Mouse (Mus musculus) midbrain, postnatal 0 days (tissue): ENCODE results near the gene Uhrf1bp1. TPM values are rescaled to one million over a fixed set of nuclear protein-coding genes. Genes with fewer than 3 reads are reported as not detected.

ENCODE experiments used
- ATAC-seq: fragments of 200-750 bp; cut with Nextera tagmentation; 2 replicates; pipeline ENCODE4 v1.8.0; 2017; ENCODE audit warnings: moderate number of reproducible peaks, mild to moderate bottlenecking, moderate TSS enrichment, moderate library complexity; ENCODE audit not compliant: low FRiP score
- DNase-seq: peaks from one replicate; pipeline ENCODE4 v3.0.0-alpha.2; 2015; ENCODE audit warnings: low spot score
- H3K27ac ChIP-seq: fragments of 300-500 bp; sonication (generic); 2 replicates; pipeline ENCODE4 v1.5.1; 2014; ENCODE audit warnings: low read depth, mild to moderate bottlenecking, low read length, mixed read lengths
- H3K27me3 ChIP-seq: fragments of 300-500 bp; sonication (generic); 2 replicates; pipeline ENCODE4 v1.6.1; 2014; ENCODE audit warnings: low read length, control low read depth, mixed read lengths; ENCODE audit not compliant: insufficient read depth
- H3K36me3 ChIP-seq: fragments of 300-500 bp; sonication (generic); 2 replicates; pipeline ENCODE4 v1.6.1; 2014; ENCODE audit warnings: low read length, control low read depth, mixed read lengths; ENCODE audit not compliant: insufficient read depth
- H3K4me1 ChIP-seq: fragments of 300-500 bp; sonication (generic); 2 replicates; pipeline ENCODE4 v1.6.1; 2014; ENCODE audit warnings: mild to moderate bottlenecking, control low read depth, antibody characterized with exemption, low read length, mixed read lengths; ENCODE audit not compliant: insufficient read depth
- H3K4me2 ChIP-seq: fragments of 300-500 bp; sonication (generic); 2 replicates; pipeline ENCODE4 v1.6.1; 2014; ENCODE audit warnings: low read depth, mild to moderate bottlenecking, low read length, mixed read lengths; ENCODE audit not compliant: poor library complexity, severe bottlenecking
- H3K4me3 ChIP-seq: fragments of 300-500 bp; sonication (generic); 2 replicates; pipeline ENCODE4 v1.5.1; 2014; ENCODE audit warnings: low read depth, mild to moderate bottlenecking, low read length, moderate library complexity
- H3K9ac ChIP-seq: fragments of 300-500 bp; sonication (generic); replicated peaks from 2 replicates; pipeline ENCODE4 v1.6.1; 2014; ENCODE audit warnings: mild to moderate bottlenecking, low read length, moderate library complexity, mixed read lengths; ENCODE audit not compliant: poor library complexity, severe bottlenecking
- H3K9me3 ChIP-seq: fragments of 300-500 bp; sonication (generic); 2 replicates; pipeline ENCODE4 v1.6.1; 2016; ENCODE audit warnings: low read length, control low read depth
- CTCF ChIP-seq: IDR thresholded peaks from 2 replicates; pipeline ENCODE4 v1.5.1; 2016; ENCODE audit warnings: antibody characterized with exemption, mild to moderate bottlenecking
- whole genome bisulfite sequencing: fragments of 180-500 bp; shearing (Covaris S2); extraction: QIAGEN DNeasy Blood & Tissue Kit; methylation state at CpG from one replicate; pipeline ENCODE4 v1.1.7; 2014; 5-methylcytosine and 5-hydroxymethylcytosine counted together
- polyA plus RNA-seq: library from polyadenylated mRNA; unstranded; fragments of >200 nt; fragmentation: Nextera tagmentation; extraction: Ambion mirVana; gene quantifications from 2 replicates; pipeline ENCODE4 v1.2.1, GENCODE M21; 2015
- total RNA-seq: library from RNA; depleted of rRNA; stranded (reverse); fragments of >200 nt; gene quantifications from 2 replicates; pipeline ENCODE4 v1.2.3, GENCODE M21; 2014

Gene Uhrf1bp1
- total and polyA plus RNA-seq, 2 experiments from 2014 or later: 4.5 to 18.0 TPM

GRCm38 (mm10) chr17:27931826-27932225, 75.6 kb downstream of the Uhrf1bp1 start:
- WGBS: 92% methylated on average over 4 of the region's 4 CpGs
- no peak for ATAC-seq

GRCm38 (mm10) chr17:27934136-27934910, 78.1 kb downstream of the Uhrf1bp1 start:
- H3K36me3 ChIP-seq: no peaks in the 10 kb centered on the region
- ATAC-seq (no peak), DNase-seq (no peak)
- TF ChIP-seq CTCF: no peak
- WGBS: 92% methylated on average over 10 of the region's 10 CpGs
- H3K4me3 ChIP-seq: no peak overlapping the region
- H3K4me2 ChIP-seq: no peak overlapping the region
- no peak overlapping the region for H3K27ac ChIP-seq
- H3K9ac ChIP-seq: no peak overlapping the region
- H3K4me1 ChIP-seq: no peaks in the 10 kb centered on the region
- H3K27me3 ChIP-seq: no peaks in the 10 kb centered on the region
- no peaks in the 10 kb centered on the region for H3K9me3 ChIP-seq

More at GRCm38 (mm10) chr17:27931826-27932225, 75.6 kb downstream of the Uhrf1bp1 start:
- no peak for TF ChIP-seq CTCF
- Histone ChIP-seq H3K36me3 (no peaks in the 10 kb centered on the region), H3K27ac (no peak overlapping the region), H3K9me3 (no peaks in the 10 kb centered on the region), H3K4me2 (no peak overlapping the region), H3K4me1 (no peaks in the 10 kb centered on the region), H3K9ac (no peak overlapping the region), H3K4me3 (no peak overlapping the region), H3K27me3 (no peaks in the 10 kb centered on the region)
- DNase-seq: no peak

- no peaks in the 10 kb centered on the region for H3K9me3 ChIP-seq
- H3K4me2 ChIP-seq: no peak overlapping the region
- no peak overlapping the region for H3K27ac ChIP-seq
- ATAC-seq (no peak), DNase-seq (no peak)
- H3K9ac ChIP-seq: no peak overlapping the region
- TF ChIP-seq CTCF: no peak
- no peaks in the 10 kb centered on the region for H3K4me1 ChIP-seq
- no peaks in the 10 kb centered on the region for H3K27me3 ChIP-seq
- WGBS: 82% methylated on average over 3 of the region's 3 CpGs
- no peaks in the 10 kb centered on the region for H3K36me3 ChIP-seq
- no peak overlapping the region for H3K4me3 ChIP-seq
Measured at GRCm38 (mm10) chr17:27935091-27935490, 78.8 kb downstream of the Uhrf1bp1 start.

- no peak for TF ChIP-seq CTCF
- no peaks in the 10 kb centered on the region for H3K36me3 ChIP-seq
Measured at GRCm38 (mm10) chr17:27937054-27937615, 80.9 kb downstream of the Uhrf1bp1 start.

GRCm38 (mm10) chr17:27938121-27938754, 82.0 kb downstream of the Uhrf1bp1 start:
- no peaks in the 10 kb centered on the region for H3K9me3 ChIP-seq
- no peak overlapping the region for H3K9ac ChIP-seq
- no peaks in the 10 kb centered on the region for H3K36me3 ChIP-seq
- H3K4me2 ChIP-seq: no peak overlapping the region
- H3K4me1 ChIP-seq: no peaks in the 10 kb centered on the region
- H3K27ac ChIP-seq: 0 out of 2 replicates have a peak overlapping the region, but pooled peaks have one; percentile 32
- no peak overlapping the region for H3K4me3 ChIP-seq
- DNase-seq (no peak), ATAC-seq (no peak)
- TF ChIP-seq CTCF: no peak
- WGBS: 75% methylated on average over 12 of the region's 12 CpGs
- no peaks in the 10 kb centered on the region for H3K27me3 ChIP-seq

More at GRCm38 (mm10) chr17:27937054-27937615, 80.9 kb downstream of the Uhrf1bp1 start:
- no peak for ATAC-seq
- H3K9ac ChIP-seq: no peak overlapping the region
- H3K4me3 ChIP-seq: no peak overlapping the region
- H3K27ac ChIP-seq: no peak overlapping the region
- H3K9me3 ChIP-seq: no peaks in the 10 kb centered on the region
- 90% methylated on average over 4 of the region's 4 CpGs for WGBS
- no peak overlapping the region for H3K4me2 ChIP-seq
- H3K27me3 ChIP-seq: no peaks in the 10 kb centered on the region
- DNase-seq: no peak
- H3K4me1 ChIP-seq: no peaks in the 10 kb centered on the region

GRCm38 (mm10) chr17:27939028-27939427, 82.8 kb downstream of the Uhrf1bp1 start:
- ATAC-seq: no peak
- DNase-seq: no peak
- H3K4me3 ChIP-seq: no peak overlapping the region
- H3K4me1 ChIP-seq: no peaks in the 10 kb centered on the region
- 0 out of 2 replicates have a peak overlapping the region, but pooled peaks have one; percentile 32 for H3K27ac ChIP-seq
- no peaks in the 10 kb centered on the region for H3K27me3 ChIP-seq
- H3K9me3 ChIP-seq: no peaks in the 10 kb centered on the region
- H3K9ac ChIP-seq: no peak overlapping the region
- H3K36me3 ChIP-seq: no peaks in the 10 kb centered on the region
- no peak for TF ChIP-seq CTCF
- WGBS: 86% methylated on average over 5 of the region's 5 CpGs
- H3K4me2 ChIP-seq: no peak overlapping the region
